Comparison of ENCODE assay signal across 8 mouse cellular contexts in genomic region chr10:43742085-43743054, GRCm38 (mm10).
DNase-seq lines count a peak whose midpoint lies in the region; ATAC-seq lines count a peak whose summit lies in the region.

No protein-coding gene starts in this region.

- no peaks in the 10 kb centered on the region for H3K27me3 ChIP-seq in kidney, embryonic 16.5 days (ENCODE audit: insufficient read depth, low read length)
- no peaks in the 10 kb centered on the region for H3K27me3 ChIP-seq in intestine, embryonic 15.5 days (replicated peaks)

- H3K9ac ChIP-seq in kidney, embryonic 16.5 days (replicated peaks; ENCODE audit: low read length): peak overlapping the region; percentile 39; the same call in 1 of the 2 replicates
- no peak overlapping the region for H3K9ac ChIP-seq in intestine, embryonic 15.5 days

- peak overlapping the region; percentile 41 for H3K4me2 ChIP-seq in kidney, embryonic 16.5 days (replicated peaks; ENCODE audit: low read depth, low read length)
- peak overlapping the region; percentile 47 for H3K4me2 ChIP-seq in intestine, embryonic 15.5 days (replicated peaks)

- ATAC-seq in kidney, embryonic 16.5 days (ENCODE audit: low FRiP score, low TSS enrichment): peak; percentile 66; the same call in 1 of the 2 replicates
- ATAC-seq in intestine, embryonic 15.5 days: peak; percentile 62

- H3K9me3 ChIP-seq in kidney, embryonic 16.5 days (ENCODE audit: low read length): no peaks in the 10 kb centered on the region
- no peaks in the 10 kb centered on the region for H3K9me3 ChIP-seq in intestine, embryonic 15.5 days

- H3K27ac ChIP-seq in kidney, embryonic 16.5 days (ENCODE audit: low read length): peak overlapping the region; percentile 13; the same call in 1 of the 2 replicates
- H3K27ac ChIP-seq in intestine, embryonic 15.5 days: no peak overlapping the region

- no peaks in the 10 kb centered on the region for H3K36me3 ChIP-seq in kidney, embryonic 16.5 days (ENCODE audit: insufficient read depth, low read length)
- no peaks in the 10 kb centered on the region for H3K36me3 ChIP-seq in intestine, embryonic 15.5 days

- DNase-seq in kidney, adult 11 months: no peak
- peak; percentile 69 for DNase-seq in embryo, embryonic 10.5 days (ENCODE audit: low spot score)
- peak; percentile 55 for DNase-seq in neural tube, embryonic 10.5 days (ENCODE audit: extremely low spot score, low spot score)
- no peak for DNase-seq in layer of hippocampus, postnatal 36 days
- DNase-seq in kidney, postnatal 36 days: no peak
- no peak for DNase-seq in ovary, postnatal 14 days (ENCODE audit: low spot score)

- peaks cover 22% of the 10 kb centered on the region for H3K4me1 ChIP-seq in kidney, embryonic 16.5 days (ENCODE audit: insufficient read depth, low read length)
- H3K4me1 ChIP-seq in intestine, embryonic 15.5 days (replicated peaks): peaks cover 8% of the 10 kb centered on the region

- WGBS in kidney, embryonic 16.5 days: 7% methylated on average over 15 of the region's 15 CpGs
- 14% methylated on average over 15 of the region's 15 CpGs for WGBS in intestine, embryonic 15.5 days

- H3K4me3 ChIP-seq in kidney, embryonic 16.5 days (ENCODE audit: low read length): peak overlapping the region; percentile 15; the same call in 1 of the 2 replicates
- no peak overlapping the region for H3K4me3 ChIP-seq in intestine, embryonic 15.5 days (replicated peaks)

Comparison
In these comparisons a context has a peak if more than half of its experiments do, and no peak if none do; other contexts are left out.
1. DNase-seq: peak in embryo, embryonic 10.5 days (single experiment) and neural tube, embryonic 10.5 days (single experiment); none in kidney, adult 11 months (single experiment), layer of hippocampus, postnatal 36 days (0 of 2), kidney, postnatal 36 days (0 of 2) and ovary, postnatal 14 days (single experiment).